Comparison of ENCODE assay signal across 7 mouse cellular contexts in genomic region chr4:107998641-107999332, GRCm38 (mm10). TPM values are rescaled to one million over a fixed set of nuclear protein-coding genes. Genes with fewer than 3 reads are reported as not detected.
DNase-seq lines count a peak whose midpoint lies in the region; ATAC-seq and TF ChIP-seq lines count a peak whose summit lies in the region.

No protein-coding gene starts in this region.

- no peak for ATAC-seq in midbrain, postnatal 0 days (ENCODE audit: low FRiP score)
- no peak for ATAC-seq in midbrain, embryonic 13.5 days

- no peak overlapping the region for H3K4me3 ChIP-seq in midbrain, postnatal 0 days (ENCODE audit: low read depth, low read length)
- no peak overlapping the region for H3K4me3 ChIP-seq in midbrain, embryonic 13.5 days (replicated peaks)

- H3K27me3 ChIP-seq in midbrain, postnatal 0 days (ENCODE audit: insufficient read depth, low read length): no peaks in the 10 kb centered on the region
- peaks cover 3% of the 10 kb centered on the region; the same call in 1 of the 2 replicates for H3K27me3 ChIP-seq in midbrain, embryonic 13.5 days

- H3K9me3 ChIP-seq in midbrain, postnatal 0 days (ENCODE audit: low read length): 0 out of 2 replicates have a peak, but pooled peaks cover 8% of the 10 kb centered on the region
- peaks cover 3% of the 10 kb centered on the region; the same call in 1 of the 2 replicates for H3K9me3 ChIP-seq in midbrain, embryonic 13.5 days

- H3K4me2 ChIP-seq in midbrain, postnatal 0 days (ENCODE audit: low read depth, low read length, poor library complexity, severe bottlenecking): no peak overlapping the region
- no peak overlapping the region for H3K4me2 ChIP-seq in midbrain, embryonic 13.5 days (replicated peaks)

- no peaks in the 10 kb centered on the region for H3K4me1 ChIP-seq in midbrain, postnatal 0 days (ENCODE audit: insufficient read depth, low read length)
- 0 out of 2 replicates have a peak, but pooled peaks cover 3% of the 10 kb centered on the region for H3K4me1 ChIP-seq in midbrain, embryonic 13.5 days (replicated peaks)

- TF ChIP-seq CTCF in midbrain, postnatal 0 days (IDR thresholded peaks at IDR 0.05): no peak

- H3K27ac ChIP-seq in midbrain, postnatal 0 days (ENCODE audit: low read depth, low read length): no peak overlapping the region
- no peak overlapping the region for H3K27ac ChIP-seq in midbrain, embryonic 13.5 days

- peak; percentile 60 for DNase-seq in midbrain, postnatal 0 days (ENCODE audit: low spot score)
- DNase-seq in gastrocnemius, postnatal 25 days: peak; percentile 74
- DNase-seq in kidney, postnatal 10 days: peak; percentile 68
- peak; percentile 37 to 72 for DNase-seq in urinary bladder, postnatal 36 days (ENCODE audit: low spot score in 2 of 2)
- no peak for DNase-seq in embryo, embryonic 10 days (ENCODE audit: low spot score)
- no peak for DNase-seq in cerebellum, adult 8-10 months

- H3K36me3 ChIP-seq in midbrain, postnatal 0 days (ENCODE audit: insufficient read depth, low read length): no peaks in the 10 kb centered on the region
- H3K36me3 ChIP-seq in midbrain, embryonic 13.5 days: no peaks in the 10 kb centered on the region

- WGBS in midbrain, postnatal 0 days: 31% methylated on average over 11 of the region's 11 CpGs
- WGBS in midbrain, embryonic 13.5 days: 33% methylated on average over 11 of the region's 11 CpGs

- H3K9ac ChIP-seq in midbrain, postnatal 0 days (replicated peaks; ENCODE audit: low read length, poor library complexity, severe bottlenecking): no peak overlapping the region
- no peak overlapping the region for H3K9ac ChIP-seq in midbrain, embryonic 13.5 days (replicated peaks)

RNA-seq across cellular contexts. Expression of gene Slc1a7, which starts 30.7 kb away (rescaled TPM):
- total RNA-seq in midbrain, postnatal 0 days (2014; rRNA removed): not detected in 2 replicates
- polyA plus RNA-seq in midbrain, postnatal 0 days (2015; fragmentation: Nextera tagmentation; extraction: Ambion mirVana): 0.10 and 0.16 TPM in 2 replicates
- polyA plus RNA-seq in midbrain, embryonic 13.5 days (2015; fragmentation: Nextera tagmentation; extraction: Ambion mirVana): not detected in 2 replicates
- under 1 TPM; 0.11 to 0.26 TPM for total RNA-seq in gastrocnemius, postnatal 25 days (2021)

Comparison
In these comparisons a context has a peak if more than half of its experiments do, and no peak if none do; other contexts are left out.
1. DNase-seq: peak in midbrain, postnatal 0 days (single experiment), gastrocnemius, postnatal 25 days (single experiment), kidney, postnatal 10 days (single experiment) and urinary bladder, postnatal 36 days (2 of 2); none in embryo, embryonic 10 days (single experiment) and cerebellum, adult 8-10 months (single experiment).